Mouse (Mus musculus) midbrain, embryonic 15.5 days (tissue): ENCODE measurements around the gene Mcfd2. TPM values are rescaled to one million over a fixed set of nuclear protein-coding genes. Genes with fewer than 3 reads are reported as not detected.

Experiments used
- ATAC-seq: fragments of 200-750 bp; cut with Nextera tagmentation; replicated peaks from 2 replicates; pipeline ENCODE4 v1.8.0; 2017; ENCODE audit warnings: moderate TSS enrichment
- H3K27ac ChIP-seq: fragments of 300-500 bp; sonication (generic); 2 replicates; pipeline ENCODE4 v1.5.1; 2015; ENCODE audit warnings: mild to moderate bottlenecking, inconsistent platforms
- H3K27me3 ChIP-seq: fragments of 300-500 bp; sonication (generic); replicated peaks from 2 replicates; pipeline ENCODE4 v1.6.1; 2015; ENCODE audit warnings: inconsistent platforms
- H3K36me3 ChIP-seq: fragments of 300-500 bp; sonication (generic); replicated peaks from 2 replicates; pipeline ENCODE4 v1.6.1; 2015; ENCODE audit warnings: inconsistent platforms
- H3K4me1 ChIP-seq: fragments of 300-500 bp; sonication (generic); 2 replicates; pipeline ENCODE4 v1.6.1; 2015; ENCODE audit warnings: inconsistent platforms
- H3K4me2 ChIP-seq: fragments of 300-500 bp; sonication (generic); 2 replicates; pipeline ENCODE4 v1.6.1; 2015; ENCODE audit warnings: inconsistent platforms, mild to moderate bottlenecking, moderate library complexity
- H3K4me3 ChIP-seq: fragments of 300-500 bp; sonication (generic); 2 replicates; pipeline ENCODE4 v1.5.1; 2015; ENCODE audit warnings: mild to moderate bottlenecking, inconsistent platforms
- H3K9ac ChIP-seq: fragments of 300-500 bp; sonication (generic); 2 replicates; pipeline ENCODE4 v1.6.1; 2015; ENCODE audit warnings: mild to moderate bottlenecking, inconsistent platforms
- H3K9me3 ChIP-seq: fragments of 300-500 bp; sonication (generic); 2 replicates; pipeline ENCODE4 v1.6.1; 2016; ENCODE audit warnings: inconsistent platforms
- WGBS: fragments of 180-500 bp; shearing (Covaris S2); methylation state at CpG from one replicate; pipeline ENCODE4 v1.1.7; 2015; ENCODE audit warnings: mixed read lengths; 5-methylcytosine and 5-hydroxymethylcytosine counted together
- polyA plus RNA-seq: library from polyadenylated mRNA; unstranded; fragments of >200 nt; fragmentation: Nextera tagmentation; extraction: Ambion mirVana; gene quantifications from 2 replicates; pipeline ENCODE4 v1.2.1, GENCODE M21; 2015

Gene Mcfd2
- polyA plus RNA-seq, 1 experiment from 2014 or later: 48.4 TPM

GRCm38 (mm10) chr17:87264927-87265791, 576 bp downstream of the Mcfd2 start:
- Histone ChIP-seq H3K4me1 (peaks cover 16% of the 10 kb centered on the region), H3K27me3 (no peaks in the 10 kb centered on the region; the same call in 1 of the 2 replicates), H3K27ac (peak overlapping the region; percentile 80), H3K9ac (peak overlapping the region; percentile 91), H3K36me3 (peaks cover 8% of the 10 kb centered on the region), H3K4me2 (peak overlapping the region; percentile 66), H3K9me3 (no peaks in the 10 kb centered on the region), H3K4me3 (peak overlapping the region; percentile 89)
- 6% methylated on average over 28 of the region's 28 CpGs for WGBS
- ATAC-seq: peak; percentile 87

DNA sequence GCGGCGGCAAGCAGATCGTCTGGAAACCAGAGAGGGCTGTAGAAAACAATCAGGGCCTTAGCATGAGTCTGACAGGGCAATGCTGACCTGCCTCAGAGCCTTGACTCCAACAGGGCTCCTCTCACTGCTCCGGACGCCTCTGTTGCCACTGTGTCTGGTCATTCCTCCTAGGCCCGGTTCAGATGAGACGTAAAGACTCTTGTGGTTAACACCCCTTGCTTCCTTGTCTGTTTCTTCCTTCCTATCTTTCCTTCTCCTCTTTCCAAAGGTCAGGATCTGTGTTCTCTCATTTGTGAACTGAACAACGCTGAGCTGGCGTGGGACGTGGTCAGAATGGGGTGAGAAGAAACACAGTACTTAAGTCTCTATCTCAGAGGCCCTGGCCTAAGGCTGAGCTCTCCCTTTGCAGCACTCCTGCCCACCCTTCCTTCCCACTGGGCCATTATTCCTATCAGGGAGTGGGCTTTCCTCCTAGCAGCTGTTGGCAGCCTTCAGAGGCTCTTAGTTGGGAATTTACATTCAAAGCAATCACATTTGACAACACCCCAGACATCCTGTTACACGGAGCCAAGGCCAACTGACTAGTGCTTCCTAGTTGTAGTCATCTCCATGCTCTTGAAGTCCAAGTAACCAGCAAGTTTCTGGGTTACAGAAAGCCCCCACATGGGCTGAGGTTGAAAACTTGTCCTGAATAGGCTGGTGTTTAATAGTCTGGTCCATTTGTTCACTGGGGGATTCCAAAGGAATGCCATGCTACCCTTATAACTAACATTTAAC, 1.5 kb downstream of the Mcfd2 start:
- Histone ChIP-seq H3K36me3 (peaks cover 8% of the 10 kb centered on the region), H3K9me3 (no peaks in the 10 kb centered on the region), H3K4me2 (peak overlapping the region; percentile 66), H3K4me1 (peaks cover 16% of the 10 kb centered on the region), H3K27ac (no peak overlapping the region), H3K4me3 (peak overlapping the region; percentile 89), H3K27me3 (no peaks in the 10 kb centered on the region; the same call in 1 of the 2 replicates), H3K9ac (0 out of 2 replicates have a peak overlapping the region, but pooled peaks have one; percentile 91)
- WGBS: 91% methylated on average over 11 of the region's 11 CpGs
- no peak for ATAC-seq

GRCm38 (mm10) chr17:87263401-87263800, 2.3 kb downstream of the Mcfd2 start:
- 92% methylated on average over 6 of the region's 6 CpGs for WGBS
- H3K4me2 ChIP-seq: no peak overlapping the region
- H3K9ac ChIP-seq: no peak overlapping the region
- peaks cover 16% of the 10 kb centered on the region for H3K4me1 ChIP-seq
- ATAC-seq: no peak
- no peak overlapping the region for H3K4me3 ChIP-seq
- no peak overlapping the region for H3K27ac ChIP-seq
- no peaks in the 10 kb centered on the region; the same call in 1 of the 2 replicates for H3K27me3 ChIP-seq
- no peaks in the 10 kb centered on the region for H3K9me3 ChIP-seq
- peaks cover 8% of the 10 kb centered on the region for H3K36me3 ChIP-seq

GRCm38 (mm10) chr17:87255672-87256071, 10.1 kb downstream of the Mcfd2 start:
- H3K4me2 ChIP-seq: no peak overlapping the region
- no peak overlapping the region for H3K4me3 ChIP-seq
- no peaks in the 10 kb centered on the region for H3K4me1 ChIP-seq
- no peaks in the 10 kb centered on the region for H3K27me3 ChIP-seq
- WGBS: 88% methylated on average over 16 of the region's 16 CpGs
- peaks cover 30% of the 10 kb centered on the region for H3K36me3 ChIP-seq
- no peaks in the 10 kb centered on the region for H3K9me3 ChIP-seq
- no peak for ATAC-seq
- H3K27ac ChIP-seq: no peak overlapping the region
- no peak overlapping the region for H3K9ac ChIP-seq

DNA sequence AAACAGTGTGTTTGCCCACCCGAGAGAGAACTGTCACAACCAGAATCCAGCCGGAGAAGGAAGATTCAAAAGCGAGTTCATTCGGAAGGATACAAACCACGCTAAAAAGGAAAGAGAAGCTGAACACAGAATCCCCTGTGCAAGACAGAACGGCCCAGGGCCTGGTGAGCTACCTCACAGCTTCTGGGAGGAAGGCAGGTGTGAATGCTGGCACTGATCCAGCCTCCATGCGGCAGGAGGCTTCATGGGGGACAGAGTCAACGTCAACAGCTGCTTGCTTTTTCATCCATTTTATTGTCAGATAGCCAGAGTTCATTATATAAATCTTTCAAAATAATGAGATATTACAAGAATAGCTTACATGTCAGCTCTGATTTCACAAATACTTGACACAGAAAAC, 11.4 kb downstream of the Mcfd2 start:
- WGBS: 81% methylated on average over 8 of the region's 8 CpGs
- H3K4me1 ChIP-seq: no peaks in the 10 kb centered on the region
- H3K9ac ChIP-seq: no peak overlapping the region
- no peaks in the 10 kb centered on the region for H3K27me3 ChIP-seq
- no peak overlapping the region for H3K4me2 ChIP-seq
- no peak overlapping the region for H3K4me3 ChIP-seq
- ATAC-seq: no peak
- H3K36me3 ChIP-seq: peaks cover 29% of the 10 kb centered on the region
- H3K27ac ChIP-seq: no peak overlapping the region
- no peaks in the 10 kb centered on the region for H3K9me3 ChIP-seq

- H3K9ac ChIP-seq: no peak overlapping the region
- no peak overlapping the region for H3K4me2 ChIP-seq
- no peaks in the 10 kb centered on the region for H3K4me1 ChIP-seq
- 72% methylated on average over 9 of the region's 9 CpGs for WGBS
- H3K27ac ChIP-seq: no peak overlapping the region
- no peaks in the 10 kb centered on the region for H3K9me3 ChIP-seq
- no peaks in the 10 kb centered on the region for H3K27me3 ChIP-seq
- H3K36me3 ChIP-seq: no peaks in the 10 kb centered on the region
- ATAC-seq: no peak
- H3K4me3 ChIP-seq: no peak overlapping the region
Observed at GRCm38 (mm10) chr17:87246103-87246502, 19.6 kb downstream of the Mcfd2 start.

DNA sequence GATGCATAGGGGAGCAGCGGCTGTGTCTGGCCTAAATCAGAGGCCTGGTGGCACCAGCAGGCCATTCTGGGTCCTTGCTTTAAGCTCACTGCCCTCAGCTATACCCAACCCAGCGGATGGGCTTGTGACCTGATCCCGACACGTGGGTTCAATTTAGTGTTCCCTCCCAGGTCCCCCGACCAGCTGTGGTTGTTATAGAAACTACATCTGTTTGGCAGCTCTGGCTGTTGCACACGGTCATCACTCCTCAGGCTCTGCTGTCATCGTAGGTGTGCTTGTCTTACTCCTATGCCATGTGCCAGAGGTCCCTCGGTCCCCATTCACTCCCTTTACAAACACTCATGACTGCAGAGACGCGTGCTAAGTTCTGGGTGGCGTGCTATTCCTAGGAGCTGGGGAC, 27.9 kb downstream of the Mcfd2 start:
- Histone ChIP-seq H3K4me1 (peaks cover 11% of the 10 kb centered on the region), H3K4me3 (no peak overlapping the region), H3K9me3 (no peaks in the 10 kb centered on the region), H3K36me3 (no peaks in the 10 kb centered on the region), H3K27ac (no peak overlapping the region), H3K9ac (no peak overlapping the region), H3K27me3 (no peaks in the 10 kb centered on the region), H3K4me2 (no peak overlapping the region)
- ATAC-seq: no peak; the same call in 1 of the 2 replicates
- WGBS: 87% methylated on average over 11 of the region's 11 CpGs

- H3K27ac ChIP-seq: peak overlapping the region; percentile 60; the same call in 1 of the 2 replicates
- ATAC-seq: peak; percentile 64
Observed at GRCm38 (mm10) chr17:87236725-87237650, 28.7 kb downstream of the Mcfd2 start.

GRCm38 (mm10) chr17:87235019-87235418, 30.7 kb downstream of the Mcfd2 start:
- 87% methylated on average over 6 of the region's 6 CpGs for WGBS
- Histone ChIP-seq H3K9ac (no peak overlapping the region), H3K4me3 (no peak overlapping the region), H3K36me3 (no peaks in the 10 kb centered on the region), H3K27me3 (no peaks in the 10 kb centered on the region), H3K27ac (no peak overlapping the region), H3K4me1 (peaks cover 11% of the 10 kb centered on the region), H3K9me3 (no peaks in the 10 kb centered on the region), H3K4me2 (no peak overlapping the region)
- no peak for ATAC-seq

More at GRCm38 (mm10) chr17:87236725-87237650, 28.7 kb downstream of the Mcfd2 start:
- no peak overlapping the region for H3K9ac ChIP-seq
- H3K4me3 ChIP-seq: no peak overlapping the region
- H3K9me3 ChIP-seq: no peaks in the 10 kb centered on the region
- 48% methylated on average over 18 of the region's 18 CpGs for WGBS
- no peaks in the 10 kb centered on the region for H3K36me3 ChIP-seq
- no peaks in the 10 kb centered on the region for H3K27me3 ChIP-seq
- H3K4me1 ChIP-seq: peaks cover 11% of the 10 kb centered on the region
- no peak overlapping the region for H3K4me2 ChIP-seq

DNA sequence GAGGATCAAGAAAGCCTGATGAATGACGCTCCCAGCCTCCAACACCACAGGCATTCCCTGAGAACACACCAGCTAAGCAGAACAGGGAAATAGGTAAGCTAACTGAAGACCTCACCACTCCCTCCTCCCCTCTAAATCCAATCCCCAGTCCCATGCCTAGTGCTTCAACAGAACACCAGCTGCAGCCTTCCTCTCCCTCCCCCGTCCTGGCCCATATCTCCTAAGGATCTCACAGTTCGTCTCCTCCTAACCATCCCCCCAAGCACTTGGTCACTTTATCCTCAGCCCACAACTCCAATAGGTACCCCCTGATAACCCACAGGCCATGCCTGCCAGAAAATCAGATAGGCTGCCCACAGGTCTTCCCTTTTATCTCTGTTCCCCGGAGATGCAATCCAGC, 37.9 kb downstream of the Mcfd2 start:
- Histone ChIP-seq H3K27ac (no peak overlapping the region), H3K9me3 (no peaks in the 10 kb centered on the region), H3K4me3 (no peak overlapping the region), H3K36me3 (no peaks in the 10 kb centered on the region), H3K27me3 (no peaks in the 10 kb centered on the region), H3K4me1 (peaks cover 4% of the 10 kb centered on the region; the same call in 1 of the 2 replicates), H3K9ac (no peak overlapping the region), H3K4me2 (no peak overlapping the region)
- no peak for ATAC-seq
- 73% methylated on average over 4 of the region's 4 CpGs for WGBS

- Histone ChIP-seq H3K36me3 (no peaks in the 10 kb centered on the region), H3K27me3 (no peaks in the 10 kb centered on the region), H3K27ac (no peak overlapping the region), H3K4me1 (peaks cover 4% of the 10 kb centered on the region; the same call in 1 of the 2 replicates), H3K4me2 (no peak overlapping the region), H3K9ac (no peak overlapping the region), H3K9me3 (no peaks in the 10 kb centered on the region), H3K4me3 (no peak overlapping the region)
- WGBS: 80% methylated on average over 10 of the region's 10 CpGs
- no peak for ATAC-seq
Observed at GRCm38 (mm10) chr17:87226079-87226640, 39.6 kb downstream of the Mcfd2 start.
